Mouse (Mus musculus): ENCODE measurements around the gene Itln1. TPM values are rescaled to one million over a fixed set of nuclear protein-coding genes. Genes with fewer than 3 reads are reported as not detected.
A peak's percentile ranks its signal among the peaks of the same experiment; 100 is the strongest.

Itln1 gene
- total RNA-seq (2017): not detected in 2 replicates

DNA sequence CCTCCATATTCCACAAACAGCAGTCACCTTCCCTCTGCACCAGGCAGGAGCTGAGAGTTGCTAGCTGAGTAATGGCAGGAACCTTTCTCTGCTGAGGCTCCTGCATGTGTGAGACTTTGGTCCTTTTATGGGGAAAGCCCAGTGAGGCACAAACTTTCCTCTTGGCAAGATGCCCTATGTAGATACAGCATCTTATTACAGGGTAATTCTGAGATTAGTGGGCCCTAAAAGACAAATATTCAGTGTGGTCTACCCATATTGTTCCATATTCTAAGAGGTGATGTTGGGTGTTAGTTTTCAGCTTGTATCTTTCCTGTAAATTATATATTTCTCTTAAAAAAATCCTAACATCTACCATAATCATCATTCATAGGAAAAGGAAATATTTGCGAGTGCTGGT lies at the start of gene Itln1:
TSS of gene Itln1 (minus strand) at position 101 of the 400 bp plus-strand sequence.
- no peak for ATAC-seq (replicated peaks in 1 of 2; ENCODE audit: insufficient read depth in 1 of 2, low FRiP score in 2 of 2, low TSS enrichment in 1 of 2, low read depth in 1 of 2, poor library complexity in 2 of 2, severe bottlenecking in 2 of 2)

DNA sequence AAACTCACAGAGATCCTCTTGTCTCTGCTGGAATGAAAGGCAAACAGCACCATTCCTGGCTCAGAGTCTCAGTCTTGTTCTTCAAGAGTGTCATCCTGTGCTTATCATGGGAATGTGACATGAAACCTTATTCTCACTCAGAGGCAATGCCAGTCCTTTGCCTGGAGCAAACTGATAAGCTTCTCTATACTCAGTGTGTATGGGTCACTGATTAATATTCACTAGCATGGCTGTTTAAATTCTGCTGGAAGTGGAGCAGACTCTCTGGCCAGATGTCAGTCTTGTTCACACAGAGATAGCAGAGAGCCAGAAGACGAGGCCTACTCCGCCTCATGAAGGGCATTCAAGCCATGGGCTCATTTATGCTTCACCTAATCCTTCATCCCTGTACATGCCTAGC lies 49.5 kb upstream of the Itln1 start:
- 0 out of 4 replicates have a peak, but pooled peaks of 1 of the 2 experiments have one; percentile 12 for ATAC-seq (replicated peaks in 1 of 2; ENCODE audit: insufficient read depth in 1 of 2, low FRiP score in 2 of 2, low TSS enrichment in 1 of 2, low read depth in 1 of 2, poor library complexity in 2 of 2, severe bottlenecking in 2 of 2)

DNA sequence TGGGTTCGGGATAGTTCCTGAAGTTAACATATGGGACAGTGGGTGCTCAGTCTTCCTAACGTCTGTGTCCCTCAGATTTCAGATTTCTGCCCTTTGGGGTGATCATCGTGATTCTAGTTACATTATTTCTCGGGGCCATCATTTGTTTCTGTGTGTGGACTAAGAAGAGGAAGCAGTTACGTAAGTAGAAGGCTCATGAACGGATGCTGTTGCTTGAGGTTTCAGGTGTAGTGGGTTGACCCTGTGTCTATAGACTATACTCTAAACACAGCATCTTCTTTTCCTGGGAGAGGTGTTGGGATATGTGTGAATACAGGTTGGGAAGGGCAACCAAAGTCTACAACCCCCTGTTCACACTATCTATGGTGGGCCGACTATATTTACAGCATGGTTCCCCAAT lies 42.1 kb upstream of the Itln1 start:
- ATAC-seq (replicated peaks in 1 of 2; ENCODE audit: insufficient read depth in 1 of 2, low FRiP score in 2 of 2, low TSS enrichment in 1 of 2, low read depth in 1 of 2, poor library complexity in 2 of 2, severe bottlenecking in 2 of 2): no peak

DNA sequence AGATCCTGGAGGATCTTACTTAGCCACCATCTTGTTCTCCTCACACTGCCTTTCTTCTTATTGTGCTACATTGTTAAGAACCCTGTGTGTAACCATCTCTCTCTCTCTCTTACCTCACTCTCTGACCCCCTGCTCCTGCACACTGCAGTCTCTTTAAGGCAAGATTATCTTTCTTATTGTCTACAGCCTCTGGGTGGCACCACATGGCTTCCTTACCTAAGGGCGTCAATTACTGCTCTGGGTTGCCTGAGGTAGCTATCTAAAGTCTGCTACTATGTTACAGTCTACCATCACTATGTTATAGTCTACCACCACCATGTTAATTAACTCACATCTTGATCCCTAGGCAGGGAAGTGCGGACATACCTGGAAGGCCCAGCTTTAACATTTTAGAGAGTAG lies 33.3 kb upstream of the Itln1 start:
- no peak for ATAC-seq (replicated peaks in 1 of 2; ENCODE audit: insufficient read depth in 1 of 2, low FRiP score in 2 of 2, low TSS enrichment in 1 of 2, low read depth in 1 of 2, poor library complexity in 2 of 2, severe bottlenecking in 2 of 2)

DNA sequence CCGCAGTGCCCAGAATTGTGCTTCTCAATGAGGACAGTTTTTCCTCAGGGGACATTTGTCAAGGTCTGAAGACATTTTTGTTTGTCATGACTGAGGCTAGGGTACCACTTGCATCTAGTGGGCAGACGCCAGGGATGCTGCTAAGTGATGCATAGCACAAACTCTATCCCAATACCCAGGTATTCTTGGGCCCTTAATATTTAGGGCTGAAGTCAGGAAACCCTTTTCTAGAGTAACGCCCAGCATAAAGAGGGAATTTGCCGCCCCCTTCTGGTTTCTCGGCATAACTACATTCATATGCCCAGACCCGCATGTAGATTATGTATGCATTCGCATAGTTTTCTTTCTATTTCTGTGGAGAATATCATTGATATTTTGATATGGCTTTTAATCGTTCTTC lies 31.7 kb upstream of the Itln1 start:
- peak; percentile 67 to 78 for ATAC-seq (replicated peaks in 1 of 2; ENCODE audit: insufficient read depth in 1 of 2, low FRiP score in 2 of 2, low TSS enrichment in 1 of 2, low read depth in 1 of 2, poor library complexity in 2 of 2, severe bottlenecking in 2 of 2)

DNA sequence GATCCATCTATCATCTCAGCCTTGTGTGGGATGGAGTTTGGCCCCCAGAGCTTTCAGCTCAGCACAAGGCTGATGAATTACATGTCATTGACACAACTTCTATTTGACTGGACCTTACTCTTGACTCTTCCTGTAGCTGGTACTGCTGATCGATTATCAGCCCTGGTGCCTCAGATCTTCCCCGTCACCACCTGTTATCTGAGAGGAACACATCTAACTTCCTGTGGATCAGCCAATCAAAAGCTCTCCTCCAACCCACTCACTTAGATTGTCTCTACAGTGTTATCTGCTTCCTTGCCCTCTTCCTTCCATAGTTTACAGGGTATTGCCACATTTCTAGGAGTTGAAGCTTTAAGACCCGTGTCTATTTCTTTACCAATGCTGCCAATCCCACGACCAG lies 30.8 kb upstream of the Itln1 start:
- no peak for ATAC-seq (replicated peaks in 1 of 2; ENCODE audit: insufficient read depth in 1 of 2, low FRiP score in 2 of 2, low TSS enrichment in 1 of 2, low read depth in 1 of 2, poor library complexity in 2 of 2, severe bottlenecking in 2 of 2)

DNA sequence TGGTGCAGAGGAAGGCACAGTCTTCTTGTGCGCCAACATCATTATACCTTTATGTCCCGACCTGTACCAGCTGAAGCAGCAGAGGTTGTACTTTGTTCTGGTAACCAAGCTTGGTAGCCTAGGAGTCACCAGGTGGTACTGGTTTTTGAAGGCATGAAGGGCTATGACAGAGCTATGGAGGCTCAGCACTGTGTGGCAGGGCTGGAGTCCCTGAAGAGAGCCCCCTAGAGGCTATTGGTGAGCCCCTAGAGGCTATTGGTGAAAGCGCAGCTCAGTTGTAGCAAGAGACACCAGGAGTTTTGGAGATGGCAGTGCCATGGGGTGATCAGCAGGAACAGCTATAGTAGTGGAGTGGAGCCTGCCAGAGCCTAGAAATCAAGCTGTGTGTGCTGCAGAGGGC lies 29.2 kb upstream of the Itln1 start:
- peak; percentile 55 to 59; a peak in 2 of 4 replicates for ATAC-seq (replicated peaks in 1 of 2; ENCODE audit: insufficient read depth in 1 of 2, low FRiP score in 2 of 2, low TSS enrichment in 1 of 2, low read depth in 1 of 2, poor library complexity in 2 of 2, severe bottlenecking in 2 of 2)

DNA sequence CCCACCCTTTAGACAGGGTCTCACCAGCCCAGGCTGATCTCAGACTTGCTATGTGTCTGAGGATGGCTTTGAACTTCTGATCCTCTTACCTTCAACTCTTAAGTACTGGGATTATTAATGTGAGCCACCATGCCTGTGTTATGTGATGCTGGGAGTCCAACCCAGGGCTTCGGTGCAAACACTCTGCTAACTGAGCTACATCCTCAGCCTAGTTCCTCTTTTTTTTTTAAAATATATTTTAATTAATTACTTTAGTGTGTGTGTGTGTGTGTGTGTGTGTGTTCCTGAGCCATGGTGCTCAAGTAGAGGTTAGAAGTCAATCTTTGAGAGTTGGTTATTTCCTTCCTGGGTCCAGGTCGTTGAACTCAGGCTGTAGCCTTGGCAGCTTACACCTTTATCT lies 27.9 kb upstream of the Itln1 start:
- ATAC-seq (replicated peaks in 1 of 2; ENCODE audit: insufficient read depth in 1 of 2, low FRiP score in 2 of 2, low TSS enrichment in 1 of 2, low read depth in 1 of 2, poor library complexity in 2 of 2, severe bottlenecking in 2 of 2): no peak

DNA sequence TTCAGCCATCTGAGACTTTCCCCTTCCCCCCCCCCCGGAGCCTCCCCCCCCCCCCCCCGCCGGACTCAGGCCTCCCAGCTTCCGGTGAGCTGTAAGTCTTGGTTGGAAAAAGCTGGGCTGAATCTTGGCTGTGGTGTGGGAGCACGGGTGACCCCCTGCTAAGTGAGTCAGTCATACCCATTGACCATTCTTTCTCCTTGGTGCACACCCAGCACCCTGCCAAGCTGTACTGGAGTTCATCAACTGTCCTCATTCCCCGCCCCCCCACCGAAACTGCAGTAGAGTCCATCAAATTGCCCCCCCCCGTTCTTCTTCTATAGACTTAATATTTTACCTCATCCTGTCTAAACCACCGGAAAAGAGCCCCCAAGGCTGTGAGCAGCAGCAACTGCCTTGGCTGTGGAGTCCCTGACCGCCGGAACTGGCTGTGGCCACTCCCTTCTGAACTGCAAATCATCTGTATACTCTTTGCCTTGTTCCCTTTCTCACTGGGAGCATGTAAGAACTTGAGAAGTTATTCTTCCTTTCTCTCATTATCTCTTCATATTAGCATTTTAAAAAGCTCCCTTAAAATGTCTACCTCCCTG lies 26.6 kb upstream of the Itln1 start:
- ATAC-seq (replicated peaks in 1 of 2; ENCODE audit: insufficient read depth in 1 of 2, low FRiP score in 2 of 2, low TSS enrichment in 1 of 2, low read depth in 1 of 2, poor library complexity in 2 of 2, severe bottlenecking in 2 of 2): no peak

DNA sequence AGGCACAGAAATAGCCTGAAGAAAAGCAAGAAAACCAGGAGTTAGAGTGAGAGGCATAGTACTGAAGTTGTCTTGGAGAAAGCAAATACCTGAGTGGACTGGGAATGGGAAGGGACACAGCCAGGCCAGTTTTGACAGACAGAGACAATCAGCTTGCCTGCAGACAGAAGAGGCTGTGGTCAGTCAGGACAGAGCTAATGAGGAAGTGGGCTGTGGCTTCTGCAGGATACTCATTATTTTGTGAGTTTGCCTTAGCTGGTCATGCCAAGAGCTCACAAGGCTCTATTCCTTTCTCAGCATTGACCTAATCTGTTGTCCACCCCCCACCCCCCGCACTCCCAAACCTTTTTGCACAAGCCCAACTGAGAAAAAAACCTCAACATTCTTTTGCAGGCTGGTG lies 26.1 kb upstream of the Itln1 start:
- ATAC-seq (replicated peaks in 1 of 2; ENCODE audit: insufficient read depth in 1 of 2, low FRiP score in 2 of 2, low TSS enrichment in 1 of 2, low read depth in 1 of 2, poor library complexity in 2 of 2, severe bottlenecking in 2 of 2): peak; percentile 34; a peak in 1 of 4 replicates

DNA sequence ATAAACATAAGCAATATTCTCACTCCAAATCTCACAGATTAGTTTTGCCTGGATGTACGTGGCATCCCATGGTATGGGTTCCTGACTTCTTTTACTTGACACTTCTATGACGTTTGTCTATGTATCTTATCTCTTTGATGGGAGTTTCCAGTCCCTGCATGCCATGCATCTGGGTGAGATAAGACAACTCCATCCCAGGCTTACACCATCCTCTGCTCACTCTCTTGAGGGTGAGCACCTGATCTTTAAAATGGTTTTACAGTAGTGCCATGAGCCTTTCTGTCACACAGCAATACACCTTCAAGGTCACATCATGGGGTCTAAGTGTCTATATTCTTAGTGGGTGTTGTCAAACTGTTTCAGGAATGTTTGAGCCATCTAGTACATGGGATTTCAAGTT lies 25.2 kb upstream of the Itln1 start:
- ATAC-seq (replicated peaks in 1 of 2; ENCODE audit: insufficient read depth in 1 of 2, low FRiP score in 2 of 2, low TSS enrichment in 1 of 2, low read depth in 1 of 2, poor library complexity in 2 of 2, severe bottlenecking in 2 of 2): no peak

DNA sequence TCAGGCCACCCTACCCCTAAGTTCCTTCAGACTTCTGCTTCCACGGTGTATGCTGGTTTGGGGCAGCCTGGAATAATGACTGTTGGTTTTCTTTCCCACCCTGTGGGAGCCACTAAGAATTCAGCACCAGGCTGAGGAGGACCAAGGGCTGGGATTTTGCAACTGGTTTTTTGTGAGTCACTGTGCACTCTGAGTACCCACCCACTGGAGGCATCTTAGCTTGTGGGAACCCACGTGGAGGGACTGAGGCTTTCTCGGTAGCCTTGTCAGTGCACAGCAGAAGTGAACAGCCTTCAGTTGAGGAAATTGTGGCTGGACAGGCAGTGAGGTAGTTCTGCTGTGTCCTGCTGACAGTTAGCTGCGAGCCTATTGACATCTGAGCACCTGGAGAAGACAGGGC lies 23.8 kb upstream of the Itln1 start, which contains the start of gene Cd244a:
TSS of gene Cd244a (plus strand) at position 296 of the 400 bp plus-strand sequence.
- peak; percentile 60 to 72 for ATAC-seq (replicated peaks in 1 of 2; ENCODE audit: insufficient read depth in 1 of 2, low FRiP score in 2 of 2, low TSS enrichment in 1 of 2, low read depth in 1 of 2, poor library complexity in 2 of 2, severe bottlenecking in 2 of 2)

DNA sequence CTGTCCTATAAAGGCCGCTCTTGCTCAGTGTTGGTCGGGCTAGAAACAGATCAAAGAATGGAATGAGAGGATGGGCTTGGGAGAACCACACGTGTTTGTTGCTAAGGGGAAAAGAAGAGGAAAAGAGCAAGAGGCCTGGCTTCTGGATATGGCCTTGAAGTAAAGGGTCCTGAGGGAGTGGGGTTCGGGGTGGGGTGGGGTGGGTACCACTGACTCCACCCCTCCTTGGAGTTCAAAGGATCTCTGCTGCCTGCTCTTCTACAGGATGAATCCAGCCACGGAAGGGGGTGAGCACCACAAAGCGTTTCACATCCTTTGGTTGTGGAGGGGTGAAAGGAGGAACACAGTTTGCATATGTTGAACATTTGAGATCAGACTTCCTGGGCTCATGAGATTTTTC lies 23.3 kb upstream of the Itln1 start:
- ATAC-seq (replicated peaks in 1 of 2; ENCODE audit: insufficient read depth in 1 of 2, low FRiP score in 2 of 2, low TSS enrichment in 1 of 2, low read depth in 1 of 2, poor library complexity in 2 of 2, severe bottlenecking in 2 of 2): 0 out of 4 replicates have a peak, but pooled peaks of 1 of the 2 experiments have one; percentile 2

DNA sequence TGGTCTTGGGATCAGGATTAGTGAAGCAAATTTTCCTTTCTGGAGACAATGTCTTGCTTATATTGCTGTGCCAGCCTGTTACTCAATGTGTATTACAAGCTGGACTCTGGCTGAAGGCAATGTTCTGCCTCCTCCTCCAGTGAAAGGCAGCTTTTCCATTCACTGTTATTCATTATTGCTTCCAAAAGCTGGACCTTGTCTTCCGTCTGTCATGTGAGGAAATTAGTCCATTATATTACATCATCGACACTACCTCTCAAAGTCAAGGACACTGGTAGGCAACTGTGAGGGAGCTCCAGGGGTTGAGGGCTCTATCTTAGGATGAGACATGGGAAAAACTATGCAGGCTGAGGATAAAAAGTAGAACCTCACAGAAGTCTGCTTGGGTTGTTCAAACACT lies 21.3 kb upstream of the Itln1 start:
- ATAC-seq (replicated peaks in 1 of 2; ENCODE audit: insufficient read depth in 1 of 2, low FRiP score in 2 of 2, low TSS enrichment in 1 of 2, low read depth in 1 of 2, poor library complexity in 2 of 2, severe bottlenecking in 2 of 2): no peak

DNA sequence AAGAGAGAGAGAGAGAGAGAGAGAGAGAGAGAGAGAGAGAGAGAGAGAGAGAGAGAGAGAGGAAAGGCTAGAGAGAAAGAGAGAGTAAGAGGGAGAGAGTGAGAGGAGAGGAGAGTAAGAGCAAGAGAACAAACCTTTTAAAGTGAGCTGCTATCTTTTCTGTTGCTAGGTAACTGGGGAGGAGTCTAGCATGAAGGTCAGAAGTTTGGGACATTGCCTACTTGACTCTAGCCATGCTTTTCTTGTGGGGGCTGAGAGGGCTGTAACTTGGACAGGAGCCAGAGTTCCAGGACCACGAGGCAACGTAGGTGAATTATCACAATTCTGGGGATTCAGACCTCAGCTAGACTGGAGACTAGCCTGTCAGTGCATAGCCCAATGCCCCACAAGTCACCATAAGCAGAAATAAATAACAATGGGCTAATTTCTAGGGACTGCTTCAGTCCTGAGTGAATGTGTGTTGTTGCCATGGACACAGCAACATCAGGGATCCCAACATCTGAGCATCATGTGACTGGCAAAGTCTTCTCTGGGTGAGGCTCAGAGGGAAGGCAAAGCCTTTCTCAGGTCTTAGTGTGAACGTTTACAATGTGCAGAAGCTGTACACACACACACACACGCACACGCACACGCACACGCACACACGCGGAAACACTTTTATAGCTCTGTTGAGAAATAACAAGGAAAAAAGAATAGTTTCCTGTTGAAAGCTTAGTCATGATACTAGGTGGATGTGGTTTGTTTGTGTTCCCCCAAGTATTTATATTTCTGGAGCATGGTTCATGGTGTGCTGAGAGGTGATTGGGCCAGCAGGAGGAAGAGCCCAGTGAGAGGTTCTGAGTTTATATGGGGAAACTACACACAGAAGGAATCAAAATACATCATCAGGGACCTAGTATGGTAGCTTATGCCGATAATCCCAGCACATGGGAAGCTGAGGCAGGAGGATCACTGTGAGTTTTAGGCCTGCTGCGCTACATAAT lies 18.6 kb upstream of the Itln1 start:
- ATAC-seq (replicated peaks in 1 of 2; ENCODE audit: insufficient read depth in 1 of 2, low FRiP score in 2 of 2, low TSS enrichment in 1 of 2, low read depth in 1 of 2, poor library complexity in 2 of 2, severe bottlenecking in 2 of 2): peak; percentile 31 to 35; a peak in 2 of 4 replicates

DNA sequence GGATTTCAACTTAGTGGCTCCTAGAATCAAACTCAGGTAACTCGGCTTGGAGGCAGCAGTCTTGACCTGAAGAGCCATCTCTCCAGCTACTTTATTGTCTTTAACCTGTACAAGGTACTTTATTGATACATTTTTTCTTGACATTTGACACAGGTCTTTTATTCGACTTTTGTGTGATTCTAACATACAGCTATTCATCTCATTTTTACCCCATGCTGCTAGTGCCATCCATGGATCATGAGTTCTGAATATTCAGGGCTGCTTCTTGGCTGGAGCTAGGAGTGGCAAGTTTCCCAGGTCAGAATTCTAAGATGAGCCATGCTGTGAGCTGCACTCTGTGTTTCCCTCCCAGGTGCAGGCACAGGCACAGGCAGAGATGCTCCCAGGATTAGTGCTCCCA lies 17.1 kb upstream of the Itln1 start:
- no peak for ATAC-seq (replicated peaks in 1 of 2; ENCODE audit: insufficient read depth in 1 of 2, low FRiP score in 2 of 2, low TSS enrichment in 1 of 2, low read depth in 1 of 2, poor library complexity in 2 of 2, severe bottlenecking in 2 of 2)

DNA sequence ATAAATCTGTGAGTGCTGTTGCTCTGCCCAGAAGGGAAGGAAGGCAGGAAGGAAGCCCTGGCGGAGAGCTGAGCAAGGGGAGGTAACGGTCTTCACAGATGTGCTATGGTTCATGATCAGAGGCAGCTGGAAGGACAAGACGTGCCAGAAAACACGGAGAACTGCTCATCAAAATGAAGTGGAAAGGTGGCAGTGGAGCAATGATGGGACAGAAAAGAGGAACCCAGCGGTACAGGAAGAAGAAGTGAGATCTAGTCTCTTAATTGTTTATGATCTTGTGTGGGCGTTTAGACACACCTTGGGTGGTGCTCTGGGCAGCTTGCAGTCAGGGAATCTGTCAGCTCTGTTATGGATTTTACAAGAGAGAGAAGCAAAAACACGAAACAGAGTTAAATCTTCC lies 16.2 kb upstream of the Itln1 start:
- ATAC-seq (replicated peaks in 1 of 2; ENCODE audit: insufficient read depth in 1 of 2, low FRiP score in 2 of 2, low TSS enrichment in 1 of 2, low read depth in 1 of 2, poor library complexity in 2 of 2, severe bottlenecking in 2 of 2): no peak; a peak in 1 of 4 replicates

DNA sequence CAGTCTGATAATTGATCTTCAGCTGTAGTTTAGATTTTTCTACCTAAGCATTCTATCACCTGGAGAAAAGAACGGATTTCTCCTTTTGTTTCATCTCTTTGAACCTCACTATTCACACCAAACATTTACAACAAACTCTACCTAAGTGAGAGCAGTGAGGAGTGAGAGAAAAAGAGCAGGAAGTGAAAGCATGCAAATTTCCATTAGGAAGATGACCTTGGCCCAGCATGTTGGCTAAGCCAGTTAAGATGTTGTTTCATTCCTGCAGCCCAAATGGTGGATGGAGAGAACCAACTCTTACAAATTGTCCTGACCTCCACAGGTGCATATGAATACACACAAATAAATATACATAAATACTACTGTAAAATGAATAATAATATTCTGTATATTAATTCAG lies 5.6 kb upstream of the Itln1 start:
- no peak for ATAC-seq (replicated peaks in 1 of 2; ENCODE audit: insufficient read depth in 1 of 2, low FRiP score in 2 of 2, low TSS enrichment in 1 of 2, low read depth in 1 of 2, poor library complexity in 2 of 2, severe bottlenecking in 2 of 2)
